Mouse (Mus musculus): ENCODE measurements around the gene Zc3h7a. TPM values are rescaled to one million over a fixed set of nuclear protein-coding genes. Genes with fewer than 3 reads are reported as not detected.
A peak's percentile ranks its signal among the peaks of the same experiment; 100 is the strongest.
"Not testable (repeated sequence)": the region's sequence is repeated elsewhere in the genome, so short reads cannot be mapped to it uniquely, and the experiment has no call there.

Zc3h7a gene
- total RNA-seq, 2 experiments from 2014 or later = 74.5 to 96.1 TPM

DNA sequence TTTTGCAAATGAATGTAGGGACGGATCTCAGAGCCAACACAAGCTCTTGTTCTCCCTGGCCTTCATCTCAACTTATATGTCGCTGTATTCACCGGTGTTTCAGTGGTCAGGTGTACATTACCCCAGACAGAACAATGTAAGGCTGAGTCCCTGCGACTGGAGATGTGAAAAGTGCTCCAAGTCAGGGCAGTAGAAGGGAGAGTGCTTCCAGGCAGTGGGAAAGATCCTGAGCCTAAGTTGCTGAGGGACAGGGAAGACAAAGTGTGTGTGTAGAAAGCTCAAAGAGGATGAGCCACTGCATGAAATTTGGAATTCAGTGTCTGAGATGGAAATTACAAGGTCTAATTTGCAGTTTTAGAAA lies 671 bp upstream of the Zc3h7a start:
- DNase-seq (ENCODE audit: low spot score in 2 of 2) = no peak
- H3K4me3 ChIP-seq = peak overlapping the region; percentile 99
- H3K27ac ChIP-seq = peak overlapping the region; percentile 94
- TF ChIP-seq CTCF (conservative IDR thresholded peaks at IDR 0.05) = no peak

- peak overlapping the region; percentile 99 for H3K4me3 ChIP-seq
- peak overlapping the region; percentile 94 for H3K27ac ChIP-seq
- TF ChIP-seq CTCF (conservative IDR thresholded peaks at IDR 0.05) = no peak
- peak in 1 of 2 experiments; percentile 37 for DNase-seq (ENCODE audit: low spot score in 2 of 2)
These were observed 545 bp downstream of the Zc3h7a start for GRCm38 (mm10) chr16:11175489-11176207.

DNA sequence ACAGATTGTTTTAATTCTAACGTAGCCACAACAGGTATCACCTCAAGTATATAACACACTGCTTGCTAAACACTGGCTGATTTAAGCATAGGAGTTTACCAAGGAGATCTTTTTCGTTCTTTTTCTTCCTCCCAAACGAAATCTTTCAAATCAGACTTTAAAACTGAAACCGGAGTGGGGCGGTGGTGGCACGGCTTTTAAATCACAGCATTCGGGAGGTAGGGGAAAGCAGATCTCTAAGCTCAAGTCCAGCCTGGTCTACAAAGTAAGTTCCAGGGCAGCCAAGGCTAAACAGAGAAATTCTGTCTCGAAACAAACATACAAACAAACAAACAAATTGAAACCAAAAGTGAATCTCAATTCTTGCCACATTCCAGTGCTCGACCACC lies 1.1 kb downstream of the Zc3h7a start:
- no peak for TF ChIP-seq CTCF (conservative IDR thresholded peaks at IDR 0.05)
- DNase-seq (ENCODE audit: low spot score in 2 of 2) = no peak
- Histone ChIP-seq H3K4me3 (peak overlapping the region; percentile 99), H3K27ac (peak overlapping the region; percentile 94)

DNA sequence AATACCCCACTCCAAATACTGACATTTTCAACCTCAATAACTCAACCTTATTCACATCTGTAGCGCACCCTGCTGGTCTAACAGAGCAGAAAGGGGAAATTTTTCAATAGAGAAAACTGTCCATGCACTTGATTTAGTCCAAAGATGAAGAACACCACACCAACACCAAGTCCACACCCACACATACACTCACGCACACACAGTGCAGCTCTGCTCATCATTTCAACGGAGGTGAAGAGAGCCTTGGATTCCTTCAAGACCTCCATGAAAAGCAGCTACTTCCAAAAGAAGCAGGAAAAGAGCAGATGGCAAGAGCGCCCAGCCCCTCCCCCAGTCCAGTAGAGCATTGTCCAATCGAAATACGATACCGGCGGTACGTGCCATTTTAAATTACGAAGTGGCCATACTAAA lies 1.5 kb downstream of the Zc3h7a start:
- H3K27ac ChIP-seq = peak overlapping the region; percentile 94; the same call in 1 of the 2 replicates
- peak overlapping the region; percentile 99 for H3K4me3 ChIP-seq
- DNase-seq (ENCODE audit: low spot score in 2 of 2) = peak; percentile 18 to 38
- peak; percentile 82 for TF ChIP-seq CTCF (conservative IDR thresholded peaks at IDR 0.05)

DNA sequence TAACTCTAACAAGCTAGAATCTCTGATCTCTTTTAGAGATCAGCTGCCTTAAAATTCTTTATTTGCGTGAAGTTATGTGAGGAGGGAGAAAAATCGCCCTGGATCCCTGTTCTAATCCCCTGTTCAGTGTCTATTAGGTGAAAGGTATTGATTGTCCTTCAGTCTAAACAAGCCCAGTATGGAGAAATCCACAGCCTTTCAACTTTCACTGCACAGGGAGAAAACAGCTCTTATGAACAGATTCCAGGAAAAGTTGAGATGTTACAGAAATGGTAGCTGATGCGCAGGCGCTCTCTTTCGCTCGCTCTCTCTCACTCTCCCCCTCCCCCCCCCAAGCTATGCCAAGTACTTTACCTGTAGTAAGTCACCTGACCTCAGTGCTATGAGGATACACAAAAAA lies 4.5 kb downstream of the Zc3h7a start:
- no peak overlapping the region for H3K4me3 ChIP-seq
- no peak for TF ChIP-seq CTCF (conservative IDR thresholded peaks at IDR 0.05)
- DNase-seq (ENCODE audit: low spot score in 2 of 2) = no peak
- no peak overlapping the region for H3K27ac ChIP-seq

- TF ChIP-seq CTCF (conservative IDR thresholded peaks at IDR 0.05) = no peak
- DNase-seq (ENCODE audit: low spot score in 2 of 2) = peak; percentile 38 to 61
- Histone ChIP-seq H3K27ac (peak overlapping the region; percentile 86), H3K4me3 (no peak overlapping the region)
These were observed 9.8 kb downstream of the Zc3h7a start for GRCm38 (mm10) chr16:11166431-11166830.

DNA sequence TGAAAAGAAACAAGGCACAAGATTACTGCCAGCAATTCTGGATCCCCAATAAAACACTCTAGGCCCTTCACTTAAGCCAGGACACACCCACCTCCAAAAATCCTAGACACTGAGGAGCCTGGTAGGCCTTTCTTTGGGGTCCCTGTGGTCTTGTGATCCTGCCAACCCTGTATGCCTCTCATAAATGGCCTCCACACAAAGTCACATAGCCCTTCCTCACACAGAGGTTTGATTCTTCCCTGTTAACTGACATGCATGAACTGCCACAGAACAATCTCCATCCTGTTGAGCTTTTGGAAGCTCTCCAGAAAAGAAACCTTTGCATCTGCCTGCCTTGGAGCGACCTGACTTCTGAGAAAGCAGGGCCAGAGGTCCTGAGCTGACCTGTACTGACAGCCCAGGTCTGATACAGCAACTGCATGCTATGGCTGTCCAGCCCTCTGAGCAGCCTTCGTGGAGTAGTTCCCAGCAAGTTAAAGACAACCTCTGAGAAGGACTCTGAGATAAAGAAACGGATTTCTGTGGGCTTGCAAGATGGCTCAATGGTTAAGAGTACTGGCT lies 11.4 kb downstream of the Zc3h7a start:
- TF ChIP-seq CTCF (conservative IDR thresholded peaks at IDR 0.05) = no peak
- H3K27ac ChIP-seq = peak overlapping the region; percentile 46

DNA sequence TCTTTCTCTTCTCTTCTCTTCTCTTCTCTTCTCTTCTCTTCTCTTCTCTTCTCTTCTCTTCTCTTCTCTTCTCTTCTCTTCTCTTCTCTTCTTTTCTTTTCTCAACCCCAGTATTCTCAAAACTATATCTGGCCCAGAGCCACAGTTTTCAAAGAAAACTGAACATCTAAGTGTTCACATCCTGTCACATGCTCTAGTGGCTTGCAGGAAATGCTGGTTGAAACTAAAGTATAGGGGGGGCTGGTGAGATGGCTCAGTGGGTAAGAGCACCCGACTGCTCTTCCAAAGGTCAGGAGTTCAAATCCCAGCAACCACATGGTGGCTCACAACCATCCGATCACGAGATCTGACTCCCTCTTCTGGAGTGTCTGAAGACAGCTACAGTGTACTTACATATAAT lies 18.5 kb downstream of the Zc3h7a start:
- not testable (repeated sequence) for DNase-seq (ENCODE audit: low spot score in 2 of 2); H3K4me3 ChIP-seq; H3K27ac ChIP-seq

More for the DNA sequence above, 11.4 kb downstream of the Zc3h7a start:
- H3K4me3 ChIP-seq = no peak overlapping the region
- DNase-seq (ENCODE audit: low spot score in 2 of 2) = no peak

DNA sequence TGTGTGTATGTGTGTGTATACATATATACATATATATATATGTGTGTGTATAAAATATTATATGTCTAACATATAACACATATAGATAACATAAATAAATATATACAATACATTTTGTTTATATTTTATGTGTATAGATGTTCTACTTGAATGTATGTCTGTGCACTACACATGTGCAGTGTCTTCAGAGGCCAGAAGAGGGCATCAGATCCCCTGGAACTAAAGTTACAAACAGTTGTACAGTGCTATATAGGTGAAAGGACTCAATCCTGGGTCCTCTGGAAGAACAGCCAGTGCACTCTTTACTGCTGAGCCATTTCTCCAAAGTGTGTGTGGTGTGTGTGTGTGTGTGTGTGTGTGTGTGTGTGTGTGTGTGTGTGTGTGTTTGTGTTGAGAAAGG lies 21.7 kb downstream of the Zc3h7a start:
- Histone ChIP-seq H3K4me3 (no peak overlapping the region), H3K27ac (no peak overlapping the region)
- no peak for DNase-seq (ENCODE audit: low spot score in 2 of 2)
- peak; percentile 57 for TF ChIP-seq CTCF (conservative IDR thresholded peaks at IDR 0.05)

DNA sequence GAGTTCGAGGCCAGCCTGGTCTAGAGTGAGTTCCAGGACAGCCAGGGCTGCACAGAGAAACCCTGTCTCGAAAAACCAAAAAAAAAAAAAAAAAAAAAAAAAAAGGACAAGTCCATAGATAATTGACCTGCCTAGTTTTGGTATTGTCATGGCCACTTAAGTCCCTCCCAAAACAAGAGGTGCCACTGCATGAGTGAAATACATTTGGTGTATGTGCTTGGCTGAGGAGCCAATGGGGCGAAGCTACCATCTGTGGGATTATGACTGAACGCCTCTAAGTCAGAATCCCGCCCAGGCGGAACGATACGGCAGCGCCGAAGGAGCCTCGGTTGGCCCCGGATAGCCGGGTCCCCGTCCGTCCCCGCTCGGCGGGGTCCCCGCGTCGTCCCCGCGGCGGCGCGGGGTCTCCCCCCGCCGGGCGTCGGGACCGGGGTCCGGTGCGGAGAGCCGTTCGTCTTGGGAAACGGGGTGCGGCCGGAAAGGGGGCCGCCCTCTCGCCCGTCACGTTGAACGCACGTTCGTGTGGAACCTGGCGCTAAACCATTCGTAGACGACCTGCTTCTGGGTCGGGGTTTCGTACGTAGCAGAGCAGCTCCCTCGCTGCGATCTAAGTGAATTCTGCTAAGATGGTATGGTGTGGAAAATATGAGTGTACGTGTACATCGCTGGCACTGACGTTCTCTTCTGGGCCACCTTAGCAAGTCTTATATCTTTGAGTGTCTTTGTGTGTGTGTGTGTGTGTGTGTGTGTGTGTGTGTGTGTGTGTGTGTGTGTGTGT lies 32.3 kb downstream of the Zc3h7a start:
- H3K4me3 ChIP-seq, H3K27ac ChIP-seq: not testable (repeated sequence)
- DNase-seq (ENCODE audit: low spot score in 2 of 2) = peak; percentile 99 to 100

DNA sequence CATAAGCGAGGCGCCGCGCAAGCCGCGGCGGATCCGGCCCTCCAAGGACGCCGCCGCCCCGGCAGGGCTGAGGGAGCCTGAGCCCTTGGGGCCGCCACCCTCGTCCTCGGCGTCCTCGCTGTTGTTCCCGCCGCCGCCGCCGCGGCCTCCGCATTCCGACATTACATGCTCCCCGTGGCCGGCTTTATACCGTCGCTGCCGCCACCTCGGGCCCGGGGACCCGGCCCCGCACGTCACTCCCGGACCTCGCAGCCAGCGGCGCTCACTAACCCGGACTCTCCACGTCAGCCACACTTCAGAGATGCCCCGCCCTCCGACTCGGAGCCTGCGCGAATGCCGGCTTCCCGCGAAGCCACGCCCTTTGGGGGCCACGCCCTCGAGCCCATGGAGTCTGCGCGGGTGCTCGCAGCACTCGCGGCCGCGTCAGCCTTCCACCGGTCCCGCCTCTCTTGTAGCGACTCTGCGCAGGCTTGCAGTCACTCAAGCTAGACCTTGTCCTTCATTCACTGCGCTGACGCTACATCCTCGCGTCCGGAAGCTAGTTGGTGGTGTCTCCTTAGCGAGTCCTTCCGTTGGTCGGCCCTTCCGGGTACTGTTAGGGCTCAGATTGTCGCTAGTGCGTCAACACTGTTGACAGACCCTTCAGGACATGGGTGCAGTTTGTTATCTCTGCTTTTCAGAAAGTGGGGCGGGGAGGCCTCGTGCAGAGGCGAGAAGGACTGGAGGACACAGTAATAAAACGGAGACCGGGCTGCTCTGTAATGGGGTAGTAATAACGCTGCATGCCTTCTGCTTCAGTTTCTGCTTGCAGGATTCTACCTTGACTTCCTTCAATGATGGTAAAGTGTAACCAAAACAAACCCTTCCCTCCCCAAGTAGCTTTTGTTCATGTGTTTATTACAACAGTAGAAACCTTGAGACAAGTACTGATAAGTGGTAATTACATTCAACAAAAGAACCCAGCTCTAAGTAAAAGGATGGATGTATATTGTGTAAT lies 41.5 kb downstream of the Zc3h7a start, which contains the start of gene Txndc11:
TSS of gene Txndc11 (minus strand) at position 303 of the 997 bp plus-strand sequence.
- Histone ChIP-seq H3K27ac (peak within 1 kb of the TSS; percentile 94), H3K4me3 (peak within 1 kb of the TSS; percentile 99)
- DNase-seq (ENCODE audit: low spot score in 2 of 2) = peak; percentile 99 to 100
- TF ChIP-seq CTCF (conservative IDR thresholded peaks at IDR 0.05) = peak; percentile 41; the same call in 1 of the 2 replicates

All from layer of hippocampus, adult 2 months (tissue).